33 mouse cellular contexts compared by ENCODE assay signal in genomic region chr10:70309416-70309815, GRCm38 (mm10).
"Had no signal": no experiment of that assay in that cellular context is flagged by ENCODE, and none has a peak within 500 bp of the region (broad histone marks: within the 10 kb centered on the region; RNA-seq: fewer than 3 reads in every experiment).

No protein-coding gene starts in this region.

- H3K36me3 ChIP-seq: limb, embryonic 10.5 days; limb, embryonic 12.5 days; limb, embryonic 13.5 days; limb, embryonic 15.5 days; liver, embryonic 12.5 days; liver, embryonic 13.5 days; liver, embryonic 15.5 days; lung, embryonic 15.5 days; midbrain, embryonic 10.5 days; midbrain, embryonic 12.5 days; midbrain, embryonic 13.5 days; midbrain, embryonic 15.5 days; neural tube, embryonic 12.5 days; neural tube, embryonic 13.5 days had no signal

- H3K4me3 ChIP-seq: limb, embryonic 10.5 days; limb, embryonic 12.5 days; limb, embryonic 13.5 days; limb, embryonic 15.5 days; liver, embryonic 12.5 days; liver, embryonic 13.5 days; liver, embryonic 15.5 days; lung, embryonic 15.5 days; megakaryocyte, embryonic 14.5 days; midbrain, embryonic 10.5 days; midbrain, embryonic 12.5 days; midbrain, embryonic 13.5 days; midbrain, embryonic 15.5 days; myocyte; neural tube, embryonic 12.5 days; neural tube, embryonic 13.5 days had no signal

- H3K9ac ChIP-seq: limb, embryonic 12.5 days; limb, embryonic 13.5 days; limb, embryonic 15.5 days; liver, embryonic 12.5 days; liver, embryonic 13.5 days; liver, embryonic 14.5 days; liver, embryonic 15.5 days; liver, postnatal 0 days; lung, embryonic 14.5 days; lung, embryonic 15.5 days; midbrain, embryonic 12.5 days; midbrain, embryonic 13.5 days; midbrain, embryonic 15.5 days; neural tube, embryonic 12.5 days; neural tube, embryonic 13.5 days had no signal

- H3K4me1 ChIP-seq: limb, embryonic 10.5 days; limb, embryonic 12.5 days; limb, embryonic 13.5 days; limb, embryonic 15.5 days; liver, embryonic 12.5 days; liver, embryonic 13.5 days; liver, embryonic 15.5 days; lung, embryonic 15.5 days; megakaryocyte, embryonic 14.5 days; midbrain, embryonic 10.5 days; midbrain, embryonic 12.5 days; midbrain, embryonic 13.5 days; neural tube, embryonic 12.5 days had no signal

- H3K4me2 ChIP-seq: limb, embryonic 12.5 days; limb, embryonic 13.5 days; limb, embryonic 15.5 days; liver, embryonic 11.5 days; liver, embryonic 12.5 days; liver, embryonic 13.5 days; liver, embryonic 15.5 days; lung, embryonic 14.5 days; lung, embryonic 15.5 days; midbrain, embryonic 11.5 days; midbrain, embryonic 12.5 days; midbrain, embryonic 13.5 days; midbrain, embryonic 15.5 days; neural tube, embryonic 12.5 days; neural tube, embryonic 13.5 days had no signal

- H3K27ac ChIP-seq: limb, embryonic 10.5 days; limb, embryonic 12.5 days; limb, embryonic 13.5 days; limb, embryonic 15.5 days; liver, embryonic 12.5 days; liver, embryonic 13.5 days; liver, embryonic 14.5 days; liver, embryonic 15.5 days; lung, embryonic 15.5 days; macrophage; midbrain, embryonic 10.5 days; midbrain, embryonic 12.5 days; midbrain, embryonic 13.5 days; midbrain, embryonic 15.5 days; neural tube, embryonic 12.5 days; neural tube, embryonic 13.5 days had no signal

- H3K27me3 ChIP-seq: limb, embryonic 12.5 days; limb, embryonic 13.5 days; limb, embryonic 15.5 days; liver, embryonic 12.5 days; liver, embryonic 13.5 days; liver, embryonic 15.5 days; lung, embryonic 15.5 days; megakaryocyte, embryonic 14.5 days; midbrain, embryonic 12.5 days; midbrain, embryonic 13.5 days; midbrain, embryonic 15.5 days; neural tube, embryonic 12.5 days; neural tube, embryonic 13.5 days had no signal

- DNase-seq: left cerebral cortex, postnatal 4 days; liver; liver, embryonic 13.5 days; liver, postnatal 0 days; lung, adult 18-20 months; lung, adult 2 months; lung, embryonic 14.5 days; lung, postnatal 10 days; lung, postnatal 14 days; lung, postnatal 36 days; lung, postnatal 4 days; midbrain, embryonic 14.5 days had no signal

- H3K9me3 ChIP-seq: limb, embryonic 10.5 days; limb, embryonic 12.5 days; limb, embryonic 15.5 days; liver, embryonic 12.5 days; liver, embryonic 15.5 days; lung, embryonic 15.5 days; midbrain, embryonic 10.5 days; midbrain, embryonic 12.5 days; midbrain, embryonic 13.5 days; midbrain, embryonic 15.5 days had no signal

- ATAC-seq: liver, embryonic 12.5 days; liver, postnatal 0 days; lung, postnatal 0 days; midbrain, embryonic 13.5 days; midbrain, embryonic 15.5 days; midbrain, embryonic 16.5 days had no signal
